Mouse (Mus musculus) frontal cortex, postnatal 14 days (tissue): ENCODE measurements around the gene Gm49353.

ENCODE experiments used
- DNase-seq, 2 experiments: peaks; one replicate each; pipeline ENCODE4 v3.0.0; 2022; ENCODE audit warnings: low spot score in 2 of 2

Gene Gm49353

DNA sequence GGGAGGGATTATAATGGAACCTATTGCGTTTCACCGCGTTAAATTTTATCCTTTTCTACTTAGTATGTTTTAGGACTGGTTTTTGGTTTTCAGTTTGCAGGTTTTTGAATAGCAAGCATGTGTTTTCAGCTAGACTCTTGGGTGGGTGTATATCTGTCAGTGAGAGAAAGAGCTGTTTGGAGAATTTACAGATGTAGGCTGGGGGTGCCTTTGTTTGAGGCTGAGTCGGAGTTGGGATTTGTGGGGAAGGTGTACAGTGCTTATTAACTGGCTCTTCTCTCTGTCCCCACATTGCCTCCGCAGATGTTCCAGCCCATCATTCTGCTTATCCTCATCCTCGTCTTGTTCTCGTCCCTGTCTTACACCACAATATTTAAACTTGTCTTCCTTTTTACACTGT, at the start of gene Gm49353:
TSS of gene Gm49353 (plus strand) at position 313 of the 400 bp plus-strand sequence.
- DNase-seq, result no peak

DNA sequence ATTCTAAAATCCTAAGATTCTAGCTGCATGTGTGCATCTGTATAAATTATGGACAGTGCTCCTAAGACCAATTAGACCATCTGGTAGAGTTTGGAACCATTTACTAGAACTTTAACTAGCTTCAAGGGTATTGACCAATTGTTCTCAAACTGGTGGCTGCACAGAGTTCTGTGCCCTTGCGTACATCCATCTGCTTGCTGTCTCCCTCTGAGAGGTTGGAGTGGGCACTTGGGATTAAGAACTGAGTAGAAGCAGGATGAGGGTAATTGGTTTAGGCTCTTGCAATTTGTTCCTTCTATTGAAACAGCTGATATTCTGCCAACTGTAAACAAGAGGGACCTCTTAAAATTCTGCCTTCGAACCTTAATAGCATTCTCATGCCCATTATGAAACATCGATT, 43.5 kb upstream of the Gm49353 start:
- no peak for DNase-seq

- no peak for DNase-seq
These were observed 37.1 kb upstream of the Gm49353 start for GRCm38 (mm10) chr10:29161664-29162063.

DNA sequence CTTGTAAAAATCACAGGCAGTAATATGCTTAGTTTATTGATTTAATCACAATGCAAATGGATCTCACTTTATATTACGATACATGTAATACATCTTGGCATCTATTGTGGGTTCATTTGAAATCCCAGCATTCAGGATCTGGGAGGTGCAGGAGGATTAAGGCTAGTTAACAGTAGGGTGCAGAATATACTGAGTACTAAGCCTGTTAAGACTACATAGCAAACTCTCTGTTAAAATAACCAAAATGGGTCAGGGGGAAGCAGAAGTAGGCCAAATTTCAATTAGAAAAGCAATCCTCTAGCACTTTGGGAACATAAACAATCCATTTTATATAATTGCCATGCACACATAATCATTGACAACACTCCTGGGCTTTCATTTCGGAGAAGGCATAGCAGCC, 25.0 kb upstream of the Gm49353 start:
- no peak for DNase-seq

DNA sequence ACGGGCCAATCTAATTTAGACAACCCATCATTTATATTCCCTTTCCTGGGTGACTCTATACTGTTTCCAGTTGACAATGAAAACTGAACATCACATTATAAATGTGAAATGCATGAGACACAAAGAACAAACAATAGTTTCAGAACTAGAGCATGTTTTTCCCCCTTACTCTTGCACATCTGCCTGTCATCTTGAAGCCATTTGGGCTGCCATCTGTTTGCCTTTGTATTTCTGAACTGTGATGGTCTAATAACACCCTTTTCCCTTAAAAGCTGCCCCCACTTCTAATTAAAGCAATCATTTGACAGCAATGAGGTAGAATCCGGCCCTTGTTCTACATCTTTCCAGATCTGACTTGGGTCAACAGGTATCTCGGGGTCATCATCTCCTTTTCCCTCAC, 23.1 kb upstream of the Gm49353 start:
- DNase-seq, result no peak

DNA sequence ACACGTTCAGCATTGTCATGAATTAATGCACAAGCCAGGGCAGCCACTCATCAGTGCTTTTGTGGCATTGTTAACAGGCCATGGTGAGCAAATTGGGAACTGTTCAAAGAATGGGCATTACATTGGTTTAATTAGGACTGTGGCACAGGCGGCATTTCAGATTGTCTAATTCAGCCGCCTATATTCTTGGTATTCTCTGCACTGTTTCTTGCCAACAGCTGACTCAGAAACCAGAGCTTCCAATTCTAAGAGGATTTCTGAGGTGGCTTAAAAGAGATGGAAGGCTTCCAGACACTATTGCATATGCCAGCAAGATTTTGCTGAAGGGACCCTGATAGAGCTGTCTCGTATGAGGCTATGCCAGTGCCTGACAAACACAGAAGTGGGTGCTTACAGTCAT, 21.9 kb upstream of the Gm49353 start:
- DNase-seq, result no peak

GRCm38 (mm10) chr10:29178003-29178402, 20.8 kb upstream of the Gm49353 start:
- no peak for DNase-seq

DNA sequence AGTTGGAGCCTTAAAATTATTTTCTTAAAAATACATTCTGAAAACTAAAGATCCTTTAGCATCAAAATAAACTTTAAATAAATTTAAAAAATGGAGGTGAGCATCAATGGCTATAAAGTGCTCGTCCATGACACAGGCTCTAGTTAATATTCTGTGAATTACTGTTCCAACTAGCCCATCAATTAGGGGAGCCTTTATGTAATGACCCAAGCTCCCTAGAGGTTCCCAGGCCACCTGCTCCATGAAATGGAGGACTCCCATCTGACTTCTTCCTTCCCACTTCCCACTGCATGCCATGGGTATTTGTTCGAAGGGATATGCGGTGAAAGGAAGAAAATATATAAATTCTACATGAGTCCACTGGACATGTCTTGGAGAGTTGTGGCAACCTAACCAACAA, 18.5 kb upstream of the Gm49353 start:
- no peak for DNase-seq

GRCm38 (mm10) chr10:29181046-29181445, 17.7 kb upstream of the Gm49353 start:
- no peak for DNase-seq

DNA sequence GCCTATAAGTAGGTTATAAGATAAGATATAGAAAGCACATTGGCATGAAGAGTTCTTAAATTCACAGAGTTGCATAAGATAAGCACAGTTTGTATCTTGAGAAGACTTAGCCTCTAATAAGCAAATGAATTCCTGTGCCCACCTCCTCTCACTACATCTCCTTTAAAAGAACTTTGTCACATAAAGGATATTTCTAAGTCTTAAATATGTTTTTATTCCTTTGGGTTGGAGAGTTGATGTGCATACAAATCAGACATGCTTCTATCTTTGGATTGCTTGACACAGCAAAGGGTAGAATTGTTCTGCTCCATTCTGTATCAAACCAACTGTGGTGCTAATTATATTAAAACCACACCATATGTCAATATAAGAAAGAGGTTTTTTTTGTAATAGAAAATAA, 5.0 kb upstream of the Gm49353 start:
- no peak for DNase-seq

- DNase-seq, result no peak
These were observed 1.9 kb upstream of the Gm49353 start for GRCm38 (mm10) chr10:29196811-29197210.

- DNase-seq, result no peak
These were observed 1.1 kb downstream of the Gm49353 start for GRCm38 (mm10) chr10:29199835-29200234.

GRCm38 (mm10) chr10:29200609-29201008, 1.9 kb downstream of the Gm49353 start:
- DNase-seq, result no peak

DNA sequence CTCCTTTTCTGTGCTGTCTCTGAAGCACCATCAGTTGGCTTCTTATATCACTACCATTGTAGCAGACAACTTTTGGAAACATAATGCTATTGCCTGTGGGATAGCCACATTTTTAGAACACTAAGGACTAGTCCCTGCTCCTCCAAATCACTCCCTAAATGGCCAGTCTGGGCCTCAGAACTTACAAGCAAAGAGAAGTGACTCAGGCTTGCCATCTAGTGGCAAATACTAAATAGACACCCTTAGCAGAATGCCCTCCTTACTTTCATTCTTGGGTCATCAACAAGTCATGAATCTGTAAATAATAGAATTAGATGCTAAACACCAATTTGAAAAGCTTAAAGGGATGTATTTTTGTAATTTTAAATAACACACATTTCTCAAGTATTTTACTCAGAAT, 8.0 kb downstream of the Gm49353 start:
- DNase-seq, result no peak

DNA sequence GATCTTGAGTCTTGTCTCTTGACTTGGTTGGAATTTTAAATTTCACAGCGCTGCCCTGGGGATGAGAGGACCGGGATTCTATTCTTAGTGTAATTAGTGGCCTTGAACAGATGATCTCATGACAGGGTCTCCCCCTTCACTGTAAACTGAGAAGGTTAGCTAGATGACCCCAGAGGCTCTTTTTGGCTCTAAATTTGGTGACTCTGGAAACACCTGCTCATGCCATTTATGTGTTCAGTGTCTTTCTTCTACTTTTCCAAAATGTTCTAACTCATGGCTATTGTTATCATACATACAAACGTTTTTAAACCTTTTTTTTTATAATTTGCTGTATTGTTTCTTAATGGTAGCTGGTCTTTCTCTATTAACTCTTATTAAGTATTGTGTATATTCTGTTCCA, 10.0 kb downstream of the Gm49353 start:
- DNase-seq, result no peak

GRCm38 (mm10) chr10:29211453-29211852, 12.7 kb downstream of the Gm49353 start, which contains the start of gene 9330159F19Rik:
TSS of gene 9330159F19Rik (plus strand) at chr10:29211606.
- DNase-seq, result peak in 1 of 2 experiments; percentile 33

DNA sequence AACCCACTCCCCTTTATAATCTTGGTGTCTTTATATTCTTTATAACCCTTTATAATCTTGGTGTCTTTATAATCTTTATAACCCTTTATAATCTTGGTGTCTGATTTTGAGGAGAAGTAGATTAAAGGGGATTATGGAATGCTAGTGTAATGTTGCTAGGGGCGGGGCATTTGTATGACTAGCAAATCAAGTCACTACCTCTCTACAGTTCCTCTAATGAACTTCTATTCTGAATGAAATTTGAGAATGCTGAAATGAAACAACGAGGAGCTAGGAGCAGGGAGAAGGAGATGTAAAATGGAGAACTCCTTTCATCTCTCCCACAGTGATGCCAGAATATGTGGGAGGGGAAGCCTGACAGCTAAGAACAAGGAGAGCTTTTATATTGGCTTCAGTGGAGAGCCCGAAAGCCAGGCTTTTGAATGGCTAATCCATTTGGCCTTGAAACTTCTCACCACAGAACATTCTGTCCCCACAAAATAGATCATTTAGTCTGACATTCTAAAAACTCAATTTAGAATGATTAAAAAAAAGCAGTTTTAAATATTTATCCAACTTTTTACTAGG, 14.9 kb downstream of the Gm49353 start:
- DNase-seq, result no peak

- no peak for DNase-seq
These were observed 18.2 kb downstream of the Gm49353 start for GRCm38 (mm10) chr10:29216957-29217356.

- no peak for DNase-seq
These were observed 18.7 kb downstream of the Gm49353 start for GRCm38 (mm10) chr10:29217451-29217850.

- DNase-seq, result no peak
These were observed 26.6 kb downstream of the Gm49353 start for GRCm38 (mm10) chr10:29225329-29225728.

- no peak for DNase-seq
These were observed 32.5 kb downstream of the Gm49353 start for GRCm38 (mm10) chr10:29231208-29231607.
